In the genomic region with DNA sequence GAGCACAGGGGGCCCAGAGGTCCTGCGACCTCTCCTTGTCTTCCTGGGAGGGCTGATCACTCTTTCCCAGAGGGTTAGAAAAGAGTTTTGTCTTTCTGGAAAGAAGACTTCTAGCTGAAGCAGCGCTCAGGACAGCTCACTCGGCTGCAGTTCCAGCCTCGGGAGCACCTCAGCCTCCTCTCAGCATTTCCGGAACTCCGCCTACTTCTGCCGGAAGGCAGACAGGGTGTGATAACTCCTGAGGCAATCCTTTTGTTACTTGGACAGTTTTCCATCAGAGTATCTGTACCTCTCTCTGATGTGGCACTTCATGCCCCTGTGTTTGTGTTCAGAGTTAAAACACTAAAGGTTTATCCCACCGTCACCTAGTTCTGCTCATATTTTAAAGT, we compare ENCODE assay signal across 10 mouse cellular contexts.
DNase-seq lines count a peak whose midpoint lies in the region; ATAC-seq and TF ChIP-seq lines count a peak whose summit lies in the region.
"Had no signal": no experiment of that assay in that cellular context is flagged by ENCODE, and none has a peak within 500 bp of the region (broad histone marks: within the 10 kb centered on the region; RNA-seq: fewer than 3 reads in every experiment).

No protein-coding gene starts in this region.

- intact Hi-C loops in left cerebral cortex, postnatal 36 days (cut with DNase I) = no loop called here

- no peaks in the 10 kb centered on the region for H3K27me3 ChIP-seq in intestine, embryonic 15.5 days (replicated peaks)
- H3K27me3 ChIP-seq in intestine, embryonic 16.5 days (replicated peaks; ENCODE audit: control insufficient read depth, insufficient read depth, low read length) = no peaks in the 10 kb centered on the region
- H3K27me3 ChIP-seq in E14TG2a.4 (ENCODE audit: insufficient read depth, low read length) = 0 out of 2 replicates have a peak, but pooled peaks cover 6% of the 10 kb centered on the region
- H3K27me3 ChIP-seq in liver, embryonic 12.5 days (replicated peaks) = no peaks in the 10 kb centered on the region

- H3K36me3 ChIP-seq in intestine, embryonic 15.5 days = no peaks in the 10 kb centered on the region
- no peaks in the 10 kb centered on the region for H3K36me3 ChIP-seq in intestine, embryonic 16.5 days (ENCODE audit: control insufficient read depth, insufficient read depth, low read length)
- no peaks in the 10 kb centered on the region for H3K36me3 ChIP-seq in E14TG2a.4 (ENCODE audit: insufficient read depth, low read length)
- H3K36me3 ChIP-seq in liver, embryonic 12.5 days = no peaks in the 10 kb centered on the region
- H3K36me3 ChIP-seq: forebrain, embryonic 12.5 days; kidney, embryonic 15.5 days had no signal

- no peaks in the 10 kb centered on the region for H3K9me3 ChIP-seq in intestine, embryonic 15.5 days
- H3K9me3 ChIP-seq in intestine, embryonic 16.5 days (ENCODE audit: control insufficient read depth, low read length) = no peaks in the 10 kb centered on the region
- H3K9me3 ChIP-seq in E14TG2a.4 (ENCODE audit: low read length) = no peaks in the 10 kb centered on the region
- no peaks in the 10 kb centered on the region for H3K9me3 ChIP-seq in liver, embryonic 12.5 days (replicated peaks)
- H3K9me3 ChIP-seq: forebrain, embryonic 12.5 days; kidney, embryonic 15.5 days had no signal

- DNase-seq in cerebellum, postnatal 36 days = no peak
- DNase-seq in left cerebral cortex, postnatal 36 days (ENCODE audit: low spot score in 2 of 2) = no peak
- DNase-seq: lung, postnatal 4 days had no signal

- H3K4me1 ChIP-seq in intestine, embryonic 15.5 days (replicated peaks) = no peaks in the 10 kb centered on the region
- H3K4me1 ChIP-seq in intestine, embryonic 16.5 days (ENCODE audit: control insufficient read depth, insufficient read depth, low read length) = peaks cover 9% of the 10 kb centered on the region; the same call in 1 of the 2 replicates
- peaks cover 20% of the 10 kb centered on the region for H3K4me1 ChIP-seq in E14TG2a.4 (replicated peaks; ENCODE audit: low read depth, low read length)
- no peaks in the 10 kb centered on the region for H3K4me1 ChIP-seq in liver, embryonic 12.5 days

- 45% methylated on average over 8 of the region's 8 CpGs for WGBS in intestine, embryonic 15.5 days
- 46% methylated on average over 8 of the region's 8 CpGs for WGBS in intestine, embryonic 16.5 days
- 37% methylated on average over 8 of the region's 8 CpGs for whole genome bisulfite sequencing in liver, embryonic 12.5 days (ENCODE audit: insufficient replicate concordance)

- TF ChIP-seq CTCF in E14TG2a.4 (conservative IDR thresholded peaks at IDR 0.05; ENCODE audit: low read length) = no peak

- H3K4me3 ChIP-seq in intestine, embryonic 15.5 days (replicated peaks) = no peak overlapping the region
- no peak overlapping the region for H3K4me3 ChIP-seq in intestine, embryonic 16.5 days (ENCODE audit: low read length)
- H3K4me3 ChIP-seq in E14TG2a.4 (replicated peaks; ENCODE audit: low read length) = peak overlapping the region; percentile 7; the same call in 1 of the 2 replicates
- no peak overlapping the region for H3K4me3 ChIP-seq in liver, embryonic 12.5 days
- H3K4me3 ChIP-seq: forebrain, embryonic 12.5 days; kidney, embryonic 15.5 days had no signal

- H3K9ac ChIP-seq in intestine, embryonic 15.5 days = no peak overlapping the region
- H3K9ac ChIP-seq in intestine, embryonic 16.5 days (ENCODE audit: low read depth, low read length) = no peak overlapping the region
- H3K9ac ChIP-seq in liver, embryonic 12.5 days = no peak overlapping the region
- H3K9ac ChIP-seq: forebrain, embryonic 12.5 days; kidney, embryonic 15.5 days had no signal

- no peak overlapping the region for H3K27ac ChIP-seq in intestine, embryonic 15.5 days
- no peak overlapping the region for H3K27ac ChIP-seq in intestine, embryonic 16.5 days (ENCODE audit: low read length)
- peak overlapping the region; percentile 22; the same call in 1 of the 2 replicates for H3K27ac ChIP-seq in liver, embryonic 12.5 days
- H3K27ac ChIP-seq: forebrain, embryonic 12.5 days; kidney, embryonic 15.5 days had no signal

- 0 out of 2 replicates have a peak overlapping the region, but pooled peaks have one; percentile 26 for H3K4me2 ChIP-seq in intestine, embryonic 15.5 days (replicated peaks)
- H3K4me2 ChIP-seq in intestine, embryonic 16.5 days (ENCODE audit: low read depth, low read length) = no peak overlapping the region
- H3K4me2 ChIP-seq in liver, embryonic 12.5 days = peak overlapping the region; percentile 30
- H3K4me2 ChIP-seq: forebrain, embryonic 12.5 days; kidney, embryonic 15.5 days had no signal

- ATAC-seq in intestine, embryonic 15.5 days = no peak
- ATAC-seq in intestine, embryonic 16.5 days = no peak
- ATAC-seq in activated CD4-positive, CD25-positive, alpha-beta regulatory T cell, adult 4 months = peak; percentile 61
- ATAC-seq in liver, embryonic 12.5 days = no peak
